Mouse (Mus musculus): ENCODE data around the gene Sdhb. TPM values are rescaled to one million over a fixed set of nuclear protein-coding genes. Genes with fewer than 3 reads are reported as not detected.

Sdhb gene
- 456 and 524 TPM in 2 replicates for polyA plus RNA-seq (2014; fragmentation: Nextera tagmentation; extraction: Ambion mirVana)

DNA sequence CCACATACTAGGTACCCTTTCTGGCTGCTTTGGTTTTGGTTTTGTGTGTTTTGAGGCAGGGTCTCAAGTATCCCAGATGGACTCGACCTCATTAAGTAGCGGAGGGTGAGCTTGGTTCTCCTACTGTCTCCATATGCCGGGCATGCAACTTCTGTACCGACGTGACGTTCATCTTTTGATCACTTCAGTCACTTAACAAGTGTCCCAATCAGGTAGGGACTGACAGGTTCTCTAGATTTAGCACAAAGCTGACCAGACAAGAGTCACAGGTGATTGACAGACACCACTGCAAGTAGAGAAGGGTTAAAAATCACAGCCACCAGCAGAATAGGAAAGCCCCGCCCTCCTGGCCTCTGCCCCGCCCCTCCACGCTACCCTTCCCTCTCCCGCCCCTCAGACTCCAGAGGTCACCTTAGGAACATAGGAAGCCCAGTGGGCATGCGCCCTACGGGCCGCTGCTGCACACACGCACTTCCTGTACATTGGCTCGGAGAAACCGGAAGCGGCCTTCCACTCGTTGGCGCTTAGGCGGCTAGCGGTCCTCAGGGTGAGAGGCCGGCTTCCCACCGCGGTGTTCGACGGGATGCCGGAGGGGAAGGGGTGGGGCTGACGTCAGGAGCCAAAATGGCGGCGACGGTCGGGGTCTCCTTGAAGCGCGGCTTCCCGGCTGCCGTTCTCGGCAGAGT, at the start of gene Sdhb:
Gene Sdhb, plus strand, starts transcription at position 423 of the 686 bp plus-strand sequence.
- H3K4me3 ChIP-seq (replicated peaks; ENCODE audit: low read depth, low read length) = peak within 1 kb of the TSS; percentile 94
- WGBS = 2% methylated on average over 37 of the region's 37 CpGs
- peak within 1 kb of the TSS; percentile 92 for H3K4me2 ChIP-seq (ENCODE audit: low read length)
- H3K27ac ChIP-seq (replicated peaks; ENCODE audit: low read depth, low read length) = peak within 1 kb of the TSS; percentile 86
- DNase-seq (peak; percentile 98), ATAC-seq (ENCODE audit: low FRiP score, low TSS enrichment) (peak; percentile 93)
- peak within 1 kb of the TSS; percentile 91 for H3K9ac ChIP-seq (replicated peaks; ENCODE audit: low read length)
- H3K9me3 ChIP-seq (ENCODE audit: control insufficient read depth, low read length) = no peaks in the 10 kb centered on the region
- H3K27me3 ChIP-seq (ENCODE audit: control insufficient read depth, insufficient read depth, low read length) = no peaks in the 10 kb centered on the region
- peaks cover 21% of the 10 kb centered on the region for H3K4me1 ChIP-seq (ENCODE audit: control insufficient read depth, insufficient read depth, low read length)
- H3K36me3 ChIP-seq (ENCODE audit: control insufficient read depth, insufficient read depth, low read length) = no peaks in the 10 kb centered on the region

- no peaks in the 10 kb centered on the region for H3K9me3 ChIP-seq (ENCODE audit: control insufficient read depth, low read length)
- no peak for ATAC-seq (ENCODE audit: low FRiP score, low TSS enrichment)
Observed at GRCm38 (mm10) chr4:140911416-140911815, 49.6 kb upstream of the Sdhb start.

DNA sequence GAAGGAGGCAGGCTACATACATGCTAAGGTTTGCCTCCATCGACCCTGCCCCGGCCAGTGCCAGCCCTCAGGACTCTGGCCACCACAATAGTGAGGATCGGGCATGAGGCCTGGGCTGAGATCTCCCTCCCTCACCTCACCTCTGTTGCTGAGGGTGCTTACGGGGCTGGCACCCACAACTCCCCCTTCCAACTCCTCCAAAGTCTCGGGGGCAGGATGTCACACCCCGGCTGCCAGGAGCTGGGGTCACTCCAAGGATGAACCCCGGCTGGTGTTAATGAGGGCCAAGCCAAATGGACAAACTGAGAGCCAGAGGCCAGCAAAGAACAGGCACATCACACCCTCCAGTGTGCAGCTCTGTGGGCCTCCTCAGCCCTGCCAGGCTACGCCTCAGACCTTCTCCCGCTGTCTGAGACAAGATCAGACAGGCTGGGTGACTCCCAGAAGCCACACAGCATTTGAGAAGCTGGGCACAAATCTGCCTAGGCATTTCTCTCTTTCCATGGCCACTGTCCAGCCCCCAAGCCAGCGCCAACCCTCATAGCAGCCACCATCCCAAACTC, 48.7 kb upstream of the Sdhb start:
- no peak overlapping the region for H3K27ac ChIP-seq (replicated peaks; ENCODE audit: low read depth, low read length)
- H3K36me3 ChIP-seq (ENCODE audit: control insufficient read depth, insufficient read depth, low read length) = no peaks in the 10 kb centered on the region
- H3K9ac ChIP-seq (replicated peaks; ENCODE audit: low read length) = no peak overlapping the region
- no peak for ATAC-seq (ENCODE audit: low FRiP score, low TSS enrichment)
- H3K9me3 ChIP-seq (ENCODE audit: control insufficient read depth, low read length) = no peaks in the 10 kb centered on the region
- no peaks in the 10 kb centered on the region for H3K27me3 ChIP-seq (ENCODE audit: control insufficient read depth, insufficient read depth, low read length)
- H3K4me2 ChIP-seq (ENCODE audit: low read length) = no peak overlapping the region
- DNase-seq = no peak
- 88% methylated on average over 10 of the region's 10 CpGs for WGBS
- no peak overlapping the region for H3K4me3 ChIP-seq (replicated peaks; ENCODE audit: low read depth, low read length)
- no peaks in the 10 kb centered on the region for H3K4me1 ChIP-seq (ENCODE audit: control insufficient read depth, insufficient read depth, low read length)

More at GRCm38 (mm10) chr4:140911416-140911815, 49.6 kb upstream of the Sdhb start:
- no peak overlapping the region for H3K4me2 ChIP-seq (ENCODE audit: low read length)
- H3K4me3 ChIP-seq (replicated peaks; ENCODE audit: low read depth, low read length) = no peak overlapping the region
- H3K27ac ChIP-seq (replicated peaks; ENCODE audit: low read depth, low read length) = no peak overlapping the region
- no peaks in the 10 kb centered on the region for H3K27me3 ChIP-seq (ENCODE audit: control insufficient read depth, insufficient read depth, low read length)
- peaks cover 2% of the 10 kb centered on the region; the same call in 1 of the 2 replicates for H3K4me1 ChIP-seq (ENCODE audit: control insufficient read depth, insufficient read depth, low read length)
- H3K9ac ChIP-seq (replicated peaks; ENCODE audit: low read length) = no peak overlapping the region
- DNase-seq = no peak
- no peaks in the 10 kb centered on the region for H3K36me3 ChIP-seq (ENCODE audit: control insufficient read depth, insufficient read depth, low read length)
- 94% methylated on average over 9 of the region's 9 CpGs for WGBS

DNA sequence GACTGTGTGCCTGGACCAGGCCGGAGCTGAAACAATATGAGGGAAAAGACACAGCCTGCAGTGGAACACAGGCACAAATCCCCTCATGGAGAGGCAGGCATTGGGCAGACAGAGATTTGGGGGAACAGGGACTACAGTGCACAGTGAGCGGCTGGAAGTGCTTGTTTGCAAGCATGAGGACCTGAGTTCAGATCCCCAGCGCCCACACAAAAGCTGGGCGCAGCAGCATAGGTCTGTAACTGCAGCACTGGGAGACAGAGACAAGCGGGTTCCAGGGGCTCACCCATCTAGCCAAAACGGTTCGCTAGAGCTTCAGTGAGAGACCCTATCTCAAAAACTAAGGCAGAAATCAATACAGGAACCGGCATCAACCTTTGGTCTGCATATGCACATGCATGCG, 47.4 kb upstream of the Sdhb start:
- Histone ChIP-seq H3K36me3 (ENCODE audit: control insufficient read depth, insufficient read depth, low read length) (no peaks in the 10 kb centered on the region), H3K9me3 (ENCODE audit: control insufficient read depth, low read length) (no peaks in the 10 kb centered on the region), H3K4me2 (ENCODE audit: low read length) (no peak overlapping the region), H3K4me3 (replicated peaks; ENCODE audit: low read depth, low read length) (no peak overlapping the region), H3K9ac (replicated peaks; ENCODE audit: low read length) (no peak overlapping the region), H3K4me1 (ENCODE audit: control insufficient read depth, insufficient read depth, low read length) (no peaks in the 10 kb centered on the region), H3K27me3 (ENCODE audit: control insufficient read depth, insufficient read depth, low read length) (no peaks in the 10 kb centered on the region), H3K27ac (replicated peaks; ENCODE audit: low read depth, low read length) (no peak overlapping the region)
- 95% methylated on average over 9 of the region's 9 CpGs for WGBS
- DNase-seq = no peak
- ATAC-seq (ENCODE audit: low FRiP score, low TSS enrichment) = no peak

DNA sequence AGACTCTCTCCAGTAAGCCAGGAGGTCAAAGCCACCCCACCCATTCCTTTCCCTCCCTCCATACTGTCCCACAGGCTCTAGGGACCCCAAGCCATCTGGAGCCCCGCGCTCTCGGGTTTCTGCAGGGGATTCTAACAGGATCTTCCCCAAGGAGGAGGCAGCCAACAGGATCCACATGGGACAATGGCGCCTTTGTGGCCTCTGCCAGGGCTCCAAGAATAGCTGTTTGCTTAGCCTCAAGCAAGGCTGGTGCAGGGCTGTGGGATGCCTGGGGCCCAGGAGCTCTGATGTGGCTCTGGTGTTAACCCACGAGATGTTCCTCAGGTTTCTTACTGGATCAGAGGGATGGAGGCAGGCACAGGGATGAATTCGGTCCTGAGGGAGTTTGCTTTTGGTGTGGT, 46.3 kb upstream of the Sdhb start:
- ATAC-seq (ENCODE audit: low FRiP score, low TSS enrichment) (no peak), DNase-seq (peak; percentile 31)
- no peak overlapping the region for H3K27ac ChIP-seq (replicated peaks; ENCODE audit: low read depth, low read length)
- H3K4me2 ChIP-seq (ENCODE audit: low read length) = no peak overlapping the region
- no peaks in the 10 kb centered on the region for H3K4me1 ChIP-seq (ENCODE audit: control insufficient read depth, insufficient read depth, low read length)
- 43% methylated on average over 6 of the region's 6 CpGs for WGBS
- no peaks in the 10 kb centered on the region for H3K27me3 ChIP-seq (ENCODE audit: control insufficient read depth, insufficient read depth, low read length)
- H3K9ac ChIP-seq (replicated peaks; ENCODE audit: low read length) = no peak overlapping the region
- H3K36me3 ChIP-seq (ENCODE audit: control insufficient read depth, insufficient read depth, low read length) = no peaks in the 10 kb centered on the region
- H3K9me3 ChIP-seq (ENCODE audit: control insufficient read depth, low read length) = no peaks in the 10 kb centered on the region
- H3K4me3 ChIP-seq (replicated peaks; ENCODE audit: low read depth, low read length) = no peak overlapping the region

DNA sequence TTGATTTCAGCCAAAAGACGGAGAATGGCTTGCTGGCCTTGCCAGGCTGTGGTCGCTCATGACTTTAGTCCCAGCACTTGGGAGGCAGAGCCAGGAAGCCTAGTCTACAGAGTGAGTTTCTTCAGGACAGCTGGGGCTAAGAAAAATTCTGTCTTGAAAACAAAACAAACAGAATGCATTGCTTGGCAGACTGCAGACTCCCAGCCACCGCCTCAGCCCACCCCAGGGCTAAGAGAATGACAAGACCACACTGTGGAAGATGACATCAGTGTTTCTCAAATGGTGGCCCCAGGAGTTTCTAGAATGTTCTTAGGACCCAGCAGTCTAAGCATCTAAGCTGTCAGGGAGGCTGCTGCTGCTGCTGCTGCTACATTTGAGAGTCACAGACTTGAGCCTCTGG, 45.8 kb upstream of the Sdhb start:
- WGBS = 81% methylated on average over 3 of the region's 3 CpGs
- Histone ChIP-seq H3K9me3 (ENCODE audit: control insufficient read depth, low read length) (no peaks in the 10 kb centered on the region), H3K9ac (replicated peaks; ENCODE audit: low read length) (no peak overlapping the region), H3K4me2 (ENCODE audit: low read length) (no peak overlapping the region), H3K4me1 (ENCODE audit: control insufficient read depth, insufficient read depth, low read length) (no peaks in the 10 kb centered on the region), H3K27ac (replicated peaks; ENCODE audit: low read depth, low read length) (no peak overlapping the region), H3K27me3 (ENCODE audit: control insufficient read depth, insufficient read depth, low read length) (no peaks in the 10 kb centered on the region), H3K36me3 (ENCODE audit: control insufficient read depth, insufficient read depth, low read length) (no peaks in the 10 kb centered on the region), H3K4me3 (replicated peaks; ENCODE audit: low read depth, low read length) (no peak overlapping the region)
- DNase-seq (no peak), ATAC-seq (ENCODE audit: low FRiP score, low TSS enrichment) (no peak)

- 93% methylated on average over 5 of the region's 5 CpGs for WGBS
- no peak for ATAC-seq (ENCODE audit: low FRiP score, low TSS enrichment)
- no peaks in the 10 kb centered on the region for H3K36me3 ChIP-seq (ENCODE audit: control insufficient read depth, insufficient read depth, low read length)
- no peak overlapping the region for H3K9ac ChIP-seq (replicated peaks; ENCODE audit: low read length)
- H3K27ac ChIP-seq (replicated peaks; ENCODE audit: low read depth, low read length) = no peak overlapping the region
- no peaks in the 10 kb centered on the region for H3K9me3 ChIP-seq (ENCODE audit: control insufficient read depth, low read length)
- no peak overlapping the region for H3K4me3 ChIP-seq (replicated peaks; ENCODE audit: low read depth, low read length)
- H3K4me2 ChIP-seq (ENCODE audit: low read length) = no peak overlapping the region
- H3K27me3 ChIP-seq (ENCODE audit: control insufficient read depth, insufficient read depth, low read length) = no peaks in the 10 kb centered on the region
- H3K4me1 ChIP-seq (ENCODE audit: control insufficient read depth, insufficient read depth, low read length) = no peaks in the 10 kb centered on the region
- no peak for DNase-seq
Observed at GRCm38 (mm10) chr4:140916296-140916695, 44.7 kb upstream of the Sdhb start.

GRCm38 (mm10) chr4:140917451-140917850, 43.6 kb upstream of the Sdhb start:
- 90% methylated on average over 9 of the region's 9 CpGs for WGBS
- no peaks in the 10 kb centered on the region for H3K4me1 ChIP-seq (ENCODE audit: control insufficient read depth, insufficient read depth, low read length)
- H3K27me3 ChIP-seq (ENCODE audit: control insufficient read depth, insufficient read depth, low read length) = no peaks in the 10 kb centered on the region
- no peak overlapping the region for H3K4me2 ChIP-seq (ENCODE audit: low read length)
- H3K9me3 ChIP-seq (ENCODE audit: control insufficient read depth, low read length) = no peaks in the 10 kb centered on the region
- no peak overlapping the region for H3K4me3 ChIP-seq (replicated peaks; ENCODE audit: low read depth, low read length)
- no peak overlapping the region for H3K27ac ChIP-seq (replicated peaks; ENCODE audit: low read depth, low read length)
- ATAC-seq (ENCODE audit: low FRiP score, low TSS enrichment) = no peak
- no peaks in the 10 kb centered on the region for H3K36me3 ChIP-seq (ENCODE audit: control insufficient read depth, insufficient read depth, low read length)
- DNase-seq = no peak
- no peak overlapping the region for H3K9ac ChIP-seq (replicated peaks; ENCODE audit: low read length)

Data from midbrain, embryonic 14.5 days (tissue).